Comparison of ENCODE assay signal across 9 mouse cellular contexts in genomic region chr6:67318451-67318850, GRCm38 (mm10). TPM values are rescaled to one million over a fixed set of nuclear protein-coding genes. Genes with fewer than 3 reads are reported as not detected.
DNase-seq lines count a peak whose midpoint lies in the region; ATAC-seq and TF ChIP-seq lines count a peak whose summit lies in the region.
"Had no signal": no experiment of that assay in that cellular context is flagged by ENCODE, and none has a peak within 500 bp of the region (broad histone marks: within the 10 kb centered on the region; RNA-seq: fewer than 3 reads in every experiment).

No protein-coding gene starts in this region.

- H3K9me3 ChIP-seq in G1E (replicated peaks) = no peaks in the 10 kb centered on the region
- H3K9me3 ChIP-seq in forebrain, embryonic 10.5 days = no peaks in the 10 kb centered on the region
- no peaks in the 10 kb centered on the region for H3K9me3 ChIP-seq in heart, postnatal 0 days (replicated peaks; ENCODE audit: control insufficient read depth, low read length)
- H3K9me3 ChIP-seq in lung, embryonic 14.5 days (ENCODE audit: low read depth, low read length) = no peaks in the 10 kb centered on the region
- H3K9me3 ChIP-seq: hindbrain, embryonic 15.5 days had no signal

- peak; percentile 34 for DNase-seq in G1E (ENCODE audit: low spot score)
- peak; percentile 22 for DNase-seq in c-Kit-negative CD71-positive TER-119-positive erythroid progenitor cells, embryonic 14.5 days (ENCODE audit: low read depth, low spot score)
- peak; percentile 57 for DNase-seq in forebrain, embryonic 10.5 days (ENCODE audit: extremely low spot score, low spot score)
- DNase-seq in heart, postnatal 0 days (ENCODE audit: low spot score) = peak; percentile 46
- DNase-seq in kidney, postnatal 4 days = peak; percentile 80 to 82
- DNase-seq in lung, embryonic 14.5 days = peak; percentile 80
- DNase-seq in right cerebral cortex, adult 18-20 months = peak; percentile 62
- peak; percentile 87 for DNase-seq in thymus, postnatal 4 days

- no peak overlapping the region for H3K27ac ChIP-seq in forebrain, embryonic 10.5 days
- H3K27ac ChIP-seq in heart, postnatal 0 days (ENCODE audit: low read depth) = no peak overlapping the region
- no peak overlapping the region for H3K27ac ChIP-seq in lung, embryonic 14.5 days (ENCODE audit: low read depth)
- H3K27ac ChIP-seq: hindbrain, embryonic 15.5 days had no signal

- H3K36me3 ChIP-seq in G1E (replicated peaks) = peaks cover 4% of the 10 kb centered on the region
- H3K36me3 ChIP-seq in forebrain, embryonic 10.5 days (replicated peaks) = no peaks in the 10 kb centered on the region
- no peaks in the 10 kb centered on the region for H3K36me3 ChIP-seq in heart, postnatal 0 days (replicated peaks; ENCODE audit: control insufficient read depth, insufficient read depth, low read length)
- H3K36me3 ChIP-seq in lung, embryonic 14.5 days (ENCODE audit: insufficient read depth) = no peaks in the 10 kb centered on the region
- H3K36me3 ChIP-seq: hindbrain, embryonic 15.5 days had no signal

- H3K9ac ChIP-seq in heart, postnatal 0 days (replicated peaks; ENCODE audit: low read depth, low read length) = no peak overlapping the region
- no peak overlapping the region for H3K9ac ChIP-seq in lung, embryonic 14.5 days
- H3K9ac ChIP-seq: hindbrain, embryonic 15.5 days had no signal

- WGBS in forebrain, embryonic 10.5 days = 40% methylated on average over 10 of the region's 10 CpGs
- 18% methylated on average over 10 of the region's 10 CpGs for WGBS in heart, postnatal 0 days
- WGBS in lung, embryonic 14.5 days = 11% methylated on average over 10 of the region's 10 CpGs

- H3K27me3 ChIP-seq in G1E (ENCODE audit: insufficient read depth, low read length) = no peaks in the 10 kb centered on the region
- no peaks in the 10 kb centered on the region for H3K27me3 ChIP-seq in forebrain, embryonic 10.5 days (ENCODE audit: poor library complexity, severe bottlenecking)
- H3K27me3 ChIP-seq in heart, postnatal 0 days (ENCODE audit: control insufficient read depth, insufficient read depth, low read length) = no peaks in the 10 kb centered on the region
- no peaks in the 10 kb centered on the region for H3K27me3 ChIP-seq in lung, embryonic 14.5 days (ENCODE audit: insufficient read depth, low read length)
- H3K27me3 ChIP-seq: hindbrain, embryonic 15.5 days had no signal

- H3K4me1 ChIP-seq in G1E (ENCODE audit: insufficient read depth, low read depth, low read length) = peaks cover 37% of the 10 kb centered on the region
- H3K4me1 ChIP-seq in forebrain, embryonic 10.5 days = no peaks in the 10 kb centered on the region
- no peaks in the 10 kb centered on the region for H3K4me1 ChIP-seq in heart, postnatal 0 days (ENCODE audit: control insufficient read depth, insufficient read depth)
- H3K4me1 ChIP-seq in lung, embryonic 14.5 days (ENCODE audit: insufficient read depth) = no peaks in the 10 kb centered on the region
- H3K4me1 ChIP-seq: hindbrain, embryonic 15.5 days had no signal

- TF ChIP-seq EP300 in heart, postnatal 0 days (IDR thresholded peaks at IDR 0.05; ENCODE audit: low read depth) = no peak

- H3K4me3 ChIP-seq in G1E (ENCODE audit: low read depth, low read length) = no peak overlapping the region; the same call in 1 of the 2 replicates
- H3K4me3 ChIP-seq in forebrain, embryonic 10.5 days = no peak overlapping the region
- no peak overlapping the region for H3K4me3 ChIP-seq in heart, postnatal 0 days (ENCODE audit: low read depth, low read length)
- no peak overlapping the region for H3K4me3 ChIP-seq in lung, embryonic 14.5 days (ENCODE audit: low read depth, low read length)
- H3K4me3 ChIP-seq: hindbrain, embryonic 15.5 days had no signal

- ATAC-seq in G1E (ENCODE audit: extremely low read depth, insufficient number of reproducible peaks, low FRiP score, poor library complexity, severe bottlenecking) = peak; percentile 87
- ATAC-seq in heart, postnatal 0 days (ENCODE audit: insufficient read depth, low read depth) = no peak
- peak; percentile 77 for ATAC-seq in lung, embryonic 14.5 days (ENCODE audit: insufficient read depth)

- peak; percentile 72 for TF ChIP-seq CTCF in G1E (IDR thresholded peaks at IDR 0.05; ENCODE audit: low read depth, low read length)
- peak; percentile 79 for TF ChIP-seq CTCF in heart, postnatal 0 days (IDR thresholded peaks at IDR 0.05; ENCODE audit: low read depth)
- TF ChIP-seq CTCF in lung, embryonic 14.5 days (IDR thresholded peaks at IDR 0.05; ENCODE audit: low read depth) = peak; percentile 75

- H3K4me2 ChIP-seq in heart, postnatal 0 days (ENCODE audit: low read depth, low read length) = no peak overlapping the region
- no peak overlapping the region for H3K4me2 ChIP-seq in lung, embryonic 14.5 days
- H3K4me2 ChIP-seq: hindbrain, embryonic 15.5 days had no signal

RNA-seq across cellular contexts. Expression of gene Il12rb2, which starts 57.5 kb away (rescaled TPM):
- 3.1 and 4.7 TPM in 2 replicates for total RNA-seq in G1E (2014; fragmentation: Nextera tagmentation)
- 0.27 and 0.29 TPM in 2 replicates for total RNA-seq in G1E (2017)
- 0.10 and 0.15 TPM in 2 replicates for polyA plus RNA-seq in G1E (2012)
- 0.07 TPM in 1 of 2 replicates, not detected in the other for polyA plus RNA-seq in forebrain, embryonic 10.5 days (2016; fragmentation: Nextera tagmentation; extraction: Ambion mirVana)
- 0.12 and 0.61 TPM in 2 replicates for total RNA-seq in heart, postnatal 0 days (2014; rRNA removed; ENCODE audit: low replicate concordance)
- not detected in 2 replicates for polyA plus RNA-seq in heart, postnatal 0 days (2015; fragmentation: Nextera tagmentation; extraction: Ambion mirVana)
- 0.08 and 0.11 TPM in 2 replicates for polyA plus RNA-seq in lung, embryonic 14.5 days (2014; fragmentation: Nextera tagmentation; extraction: Ambion mirVana)
- polyA plus RNA-seq: hindbrain, embryonic 15.5 days had no signal

Comparison
In these comparisons a context has a peak if more than half of its experiments do, and no peak if none do; other contexts are left out.
1. DNase-seq: peak in every context shown above with its lines; median percentile 87 in thymus, postnatal 4 days; 81 in kidney, postnatal 4 days; 80 in lung, embryonic 14.5 days; 62 in right cerebral cortex, adult 18-20 months; 57 in forebrain, embryonic 10.5 days; 46 in heart, postnatal 0 days; 34 in G1E; 22 in c-Kit-negative CD71-positive TER-119-positive erythroid progenitor cells, embryonic 14.5 days.